Comparison of ENCODE assay signal across 31 mouse cellular contexts in the genomic region with DNA sequence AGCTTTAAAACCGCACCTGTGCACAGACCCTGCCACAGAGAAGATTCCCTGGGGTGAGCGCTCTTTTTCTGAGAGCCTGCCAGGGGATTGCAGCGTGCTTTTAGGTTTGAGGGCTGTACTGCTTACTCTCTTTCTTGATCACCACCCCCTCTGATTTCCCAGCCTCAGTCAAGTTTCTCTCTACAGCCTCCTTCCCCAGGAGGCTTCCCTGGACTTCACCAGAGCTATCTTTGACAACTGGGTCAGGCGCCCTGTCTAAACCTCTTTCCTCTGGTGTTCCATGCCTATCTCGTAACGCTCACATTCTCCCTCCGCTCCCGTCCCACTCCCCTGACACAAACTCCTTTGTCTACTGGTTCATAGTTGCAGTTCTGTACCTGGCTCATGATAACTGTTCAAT. TPM values are rescaled to one million over a fixed set of nuclear protein-coding genes. Genes with fewer than 3 reads are reported as not detected.
"Had no signal": no experiment of that assay in that cellular context is flagged by ENCODE, and none has a peak within 500 bp of the region (broad histone marks: within the 10 kb centered on the region; RNA-seq: fewer than 3 reads in every experiment).

No protein-coding gene starts in this region.

- H3K9ac ChIP-seq: heart, embryonic 13.5 days; heart, embryonic 15.5 days; hindbrain, embryonic 13.5 days; hindbrain, embryonic 15.5 days; kidney, embryonic 15.5 days; limb, embryonic 13.5 days; limb, embryonic 15.5 days; liver, embryonic 12.5 days had no signal

- H3K4me2 ChIP-seq: heart, embryonic 13.5 days; heart, embryonic 15.5 days; hindbrain, embryonic 13.5 days; hindbrain, embryonic 15.5 days; kidney, embryonic 15.5 days; limb, embryonic 13.5 days; limb, embryonic 15.5 days; liver, embryonic 12.5 days had no signal

- H3K36me3 ChIP-seq: heart, embryonic 10.5 days; heart, embryonic 13.5 days; heart, embryonic 15.5 days; hindbrain, embryonic 13.5 days; hindbrain, embryonic 15.5 days; kidney, embryonic 15.5 days; limb, embryonic 13.5 days; limb, embryonic 15.5 days; liver, embryonic 12.5 days had no signal

- H3K27ac ChIP-seq: heart, embryonic 10.5 days; heart, embryonic 13.5 days; heart, embryonic 15.5 days; hindbrain, embryonic 13.5 days; hindbrain, embryonic 15.5 days; hindbrain, postnatal 0 days; kidney, embryonic 15.5 days; kidney, postnatal 0 days; limb, embryonic 13.5 days; limb, embryonic 15.5 days; liver, embryonic 12.5 days had no signal

- H3K27me3 ChIP-seq: hindbrain, embryonic 13.5 days; hindbrain, embryonic 15.5 days; limb, embryonic 15.5 days had no signal

- H3K4me3 ChIP-seq: heart, embryonic 10.5 days; heart, embryonic 13.5 days; heart, embryonic 15.5 days; hindbrain, embryonic 13.5 days; hindbrain, embryonic 15.5 days; kidney, embryonic 15.5 days; limb, embryonic 13.5 days; limb, embryonic 15.5 days; liver, embryonic 12.5 days had no signal

- H3K4me1 ChIP-seq: hindbrain, embryonic 13.5 days had no signal

- ATAC-seq: hindbrain, postnatal 0 days; intestine, embryonic 16.5 days; liver, embryonic 12.5 days had no signal

- H3K9me3 ChIP-seq: heart, embryonic 10.5 days; heart, embryonic 13.5 days; heart, embryonic 15.5 days; hindbrain, embryonic 13.5 days; hindbrain, embryonic 15.5 days; kidney, embryonic 15.5 days; limb, embryonic 13.5 days; limb, embryonic 15.5 days; liver, embryonic 12.5 days had no signal

- DNase-seq: gastrocnemius, postnatal 14 days; gastrocnemius, postnatal 36 days; heart, adult 18-20 months; heart, postnatal 14 days; heart, postnatal 36 days; kidney, adult 11 months; kidney, adult 2 months; kidney, adult 9 months; kidney, postnatal 14 days; kidney, postnatal 36 days; layer of hippocampus, adult 9-11 months; layer of hippocampus, postnatal 36 days; left cerebral cortex, postnatal 4 days had no signal

RNA-seq across cellular contexts. Expression of a gene that starts 45.6 kb away (rescaled TPM):
- polyA plus RNA-seq: gonadal fat pad, adult 2 months; heart, embryonic 10.5 days; heart, embryonic 13.5 days; heart, embryonic 15.5 days; heart, postnatal 0 days; hindbrain, embryonic 11.5 days; intestine, embryonic 14.5 days; kidney, adult 2 months; kidney, embryonic 15.5 days; kidney, postnatal 0 days; limb, embryonic 11.5 days; limb, embryonic 13.5 days; liver, adult 2 months; liver, embryonic 12.5 days had no signal
